Mouse (Mus musculus): ENCODE measurements around the gene Wls.

The Wls gene

GRCm38 (mm10) chr3:159917328-159918090 is 78.0 kb downstream of the Wls start:
- DNase-seq (ENCODE audit: low spot score in 2 of 2) = no peak

All from frontal cortex, postnatal 36 days (tissue).